Mouse (Mus musculus): ENCODE measurements around the gene Olfr132. TPM values are rescaled to one million over a fixed set of nuclear protein-coding genes. Genes with fewer than 3 reads are reported as not detected.

Olfr132 gene
- not detected in 2 replicates for total RNA-seq (2012; rRNA removed)
- not detected for polyA plus RNA-seq (2012; ENCODE audit: insufficient read depth in 1 of 2, insufficient read length in 2 of 2, low read depth in 1 of 2, low replicate concordance in 2 of 2, missing spikeins in 1 of 2)

GRCm38 (mm10) chr17:38134426-38134825 lies at the start of gene Olfr132:
Olfr132 (minus strand) TSS chr17:38134526.
- Histone ChIP-seq H3K9ac (ENCODE audit: control insufficient read depth, low read depth, low read length, poor library complexity, severe bottlenecking) (no peak within 1 kb of the TSS), H3K79me2 (ENCODE audit: control insufficient read depth, insufficient read depth, low read length, poor library complexity) (no peaks in the 10 kb centered on the region), H3K4me1 (ENCODE audit: control insufficient read depth in 1 of 2, insufficient read depth in 2 of 2, low read length in 2 of 2) (no peaks in the 10 kb centered on the region), H3K36me3 (ENCODE audit: control insufficient read depth in 1 of 2, insufficient read depth in 2 of 2, low read length in 2 of 2) (no peaks in the 10 kb centered on the region), H3K9me3 (replicated peaks; ENCODE audit: insufficient read depth, low read length) (no peaks in the 10 kb centered on the region), H3K27ac (ENCODE audit: control insufficient read depth, low read depth, low read length) (no peak within 1 kb of the TSS), H3K27me3 (ENCODE audit: control insufficient read depth in 1 of 2, insufficient read depth in 2 of 2, low read length in 2 of 2) (no peaks in the 10 kb centered on the region), H3K4me3 (ENCODE audit: control insufficient read depth in 1 of 2, insufficient read depth in 1 of 2, low read depth in 2 of 2, low read length in 2 of 2) (no peak within 1 kb of the TSS)
- no peak for DNase-seq (ENCODE audit: low read depth, low spot score)
- no peak for TF ChIP-seq JUND (IDR thresholded peaks at IDR 0.05; ENCODE audit: low read depth, low read length)
- no peak for TF ChIP-seq TAL1 (IDR thresholded peaks at IDR 0.05; ENCODE audit: low read length)
- TF ChIP-seq GABPA (IDR thresholded peaks at IDR 0.05; ENCODE audit: low read depth, low read length): no peak
- no peak for TF ChIP-seq CHD2 (IDR thresholded peaks at IDR 0.05; ENCODE audit: low read length)
- no peak for TF ChIP-seq USF2 (IDR thresholded peaks at IDR 0.05; ENCODE audit: borderline replicate concordance in 1 of 2, insufficient read depth in 1 of 2, low read depth in 1 of 2, low read length in 2 of 2)
- TF ChIP-seq ETS1 (IDR thresholded peaks at IDR 0.05; ENCODE audit: low read depth, low read length): no peak
- TF ChIP-seq MYC (IDR thresholded peaks at IDR 0.05; ENCODE audit: low read depth, low read length): no peak
- no peak for TF ChIP-seq UBTF (IDR thresholded peaks at IDR 0.05; ENCODE audit: borderline replicate concordance, insufficient read depth, low read depth, low read length)
- no peak for TF ChIP-seq USF1 (IDR thresholded peaks at IDR 0.05; ENCODE audit: low read depth, low read length)
- TF ChIP-seq NELFE (IDR thresholded peaks at IDR 0.05; ENCODE audit: low read depth, low read length): no peak
- no peak for TF ChIP-seq MAFK (IDR thresholded peaks at IDR 0.05; ENCODE audit: borderline replicate concordance, low read depth, low read length)
- no peak for TF ChIP-seq ZMIZ1 (IDR thresholded peaks at IDR 0.05; ENCODE audit: low read depth, low read length)
- no peak for TF ChIP-seq BHLHE40 (IDR thresholded peaks at IDR 0.05; ENCODE audit: borderline replicate concordance, low read depth, low read length)
- TF ChIP-seq HCFC1 (IDR thresholded peaks at IDR 0.05; ENCODE audit: low read depth, low read length): no peak
- no peak for TF ChIP-seq ZC3H11A (IDR thresholded peaks at IDR 0.05; ENCODE audit: low read depth, low read length)
- no peak for TF ChIP-seq TBP (IDR thresholded peaks at IDR 0.05; ENCODE audit: low read depth, low read length)
- TF ChIP-seq ZNF384 (IDR thresholded peaks at IDR 0.05; ENCODE audit: low read depth, low read length): no peak
- no peak for TF ChIP-seq POLR2AphosphoS5 (IDR thresholded peaks at IDR 0.05; ENCODE audit: borderline replicate concordance, low read depth, low read length)
- TF ChIP-seq ELF1 (IDR thresholded peaks at IDR 0.05; ENCODE audit: low read depth, low read length): no peak

DNA sequence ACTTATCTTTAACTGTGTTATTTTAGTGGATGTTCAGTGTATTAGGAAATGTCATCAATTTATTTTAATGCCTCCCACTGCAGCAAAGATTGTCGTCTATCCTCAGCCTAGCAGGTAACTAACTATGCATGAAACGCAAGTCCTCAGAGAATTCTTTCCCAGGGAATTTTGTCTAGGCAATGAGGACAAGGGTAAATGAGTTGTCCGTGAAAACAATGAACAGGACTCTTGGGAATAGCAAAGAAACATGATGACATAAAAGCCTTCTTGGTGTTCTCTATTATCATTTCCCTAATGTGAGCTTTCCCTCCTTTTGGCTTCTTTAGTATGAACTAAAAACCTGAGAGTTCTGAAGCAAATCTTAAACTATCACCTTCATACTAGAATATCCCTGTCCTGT lies 36.8 kb upstream of the Olfr132 start, which contains the start of gene Olfr134:
Gene Olfr134 (plus strand): TSS at position 301 of the 400 bp plus-strand sequence.
- no peaks in the 10 kb centered on the region for H3K36me3 ChIP-seq (ENCODE audit: control insufficient read depth in 1 of 2, insufficient read depth in 2 of 2, low read length in 2 of 2)
- TF ChIP-seq MAFK (IDR thresholded peaks at IDR 0.05; ENCODE audit: borderline replicate concordance, low read depth, low read length) (no peak), SMC3 (IDR thresholded peaks at IDR 0.05; ENCODE audit: low read depth, low read length) (no peak), JUND (IDR thresholded peaks at IDR 0.05; ENCODE audit: low read depth, low read length) (no peak), USF1 (IDR thresholded peaks at IDR 0.05; ENCODE audit: low read depth, low read length) (no peak), MAX (IDR thresholded peaks at IDR 0.05; ENCODE audit: low read length) (no peak), NELFE (IDR thresholded peaks at IDR 0.05; ENCODE audit: low read depth, low read length) (no peak), TCF12 (IDR thresholded peaks at IDR 0.05; ENCODE audit: low read depth, low read length) (no peak), ELF1 (IDR thresholded peaks at IDR 0.05; ENCODE audit: low read depth, low read length) (no peak), TBP (IDR thresholded peaks at IDR 0.05; ENCODE audit: low read depth, low read length) (no peak), POLR2AphosphoS5 (IDR thresholded peaks at IDR 0.05; ENCODE audit: borderline replicate concordance, low read depth, low read length) (no peak), CTCF (IDR thresholded peaks at IDR 0.05 in 2 of 3, conservative IDR thresholded peaks at IDR 0.05 in 1 of 3; ENCODE audit: control insufficient read depth in 1 of 3, insufficient read depth in 1 of 3, low read depth in 2 of 3, low read length in 3 of 3, poor library complexity in 1 of 3, severe bottlenecking in 1 of 3) (no peak), ETS1 (IDR thresholded peaks at IDR 0.05; ENCODE audit: low read depth, low read length) (no peak)

More for the DNA sequence above, 36.8 kb upstream of the Olfr132 start, which contains the start of gene Olfr134:
- DNase-seq (ENCODE audit: low read depth, low spot score): no peak
- no peak within 1 kb of the TSS for H3K9ac ChIP-seq (ENCODE audit: control insufficient read depth, low read depth, low read length, poor library complexity, severe bottlenecking)
- H3K27ac ChIP-seq (ENCODE audit: control insufficient read depth, low read depth, low read length): no peak within 1 kb of the TSS
- H3K4me1 ChIP-seq (ENCODE audit: control insufficient read depth in 1 of 2, insufficient read depth in 2 of 2, low read length in 2 of 2): no peaks in the 10 kb centered on the region
- H3K4me3 ChIP-seq (ENCODE audit: control insufficient read depth in 1 of 2, insufficient read depth in 1 of 2, low read depth in 2 of 2, low read length in 2 of 2): no peak within 1 kb of the TSS
- H3K9me3 ChIP-seq (replicated peaks; ENCODE audit: insufficient read depth, low read length): no peaks in the 10 kb centered on the region
- no peaks in the 10 kb centered on the region for H3K27me3 ChIP-seq (ENCODE audit: control insufficient read depth in 1 of 2, insufficient read depth in 2 of 2, low read length in 2 of 2)
- no peaks in the 10 kb centered on the region for H3K79me2 ChIP-seq (ENCODE audit: control insufficient read depth, insufficient read depth, low read length, poor library complexity)
